8 mouse cellular contexts compared by ENCODE assay signal in genomic region chr19:8662337-8662736, GRCm38 (mm10). TPM values are rescaled to one million over a fixed set of nuclear protein-coding genes. Genes with fewer than 3 reads are reported as not detected.
A peak's percentile ranks its signal among the peaks of the same experiment; 100 is the strongest.
DNase-seq lines count a peak whose midpoint lies in the region; ATAC-seq lines count a peak whose summit lies in the region.

No protein-coding gene starts in this region.

- no peak for ATAC-seq in cerebellum, adult (ENCODE audit: insufficient number of reproducible peaks, low FRiP score, low TSS enrichment)

- intact Hi-C loops in left cerebral cortex, postnatal 36 days (cut with DNase I): loop anchor here (1.0 to 5.0 kb wide), 2 partner anchors 50 to 84 kb away; no protein-coding TSS in a partner anchor

- peak; percentile 3 for DNase-seq in cerebellum, adult 8-10 months
- peak; percentile 8 for DNase-seq in cerebellum, adult 9-11 months
- DNase-seq in frontal cortex, postnatal 25 days (ENCODE audit: low spot score in 2 of 2): peak; percentile 81 to 84
- DNase-seq in kidney, adult 11 months: peak; percentile 23
- DNase-seq in left cerebral cortex, postnatal 36 days (ENCODE audit: low spot score in 2 of 2): peak; percentile 88
- peak; percentile 76 for DNase-seq in mesoderm, embryonic 11.5 days (ENCODE audit: low read depth, low spot score)
- peak; percentile 28 to 67 for DNase-seq in spleen, postnatal 10 days (ENCODE audit: low spot score in 2 of 2)

RNA-seq across cellular contexts. Expression of gene Chrm1, which starts 1.3 kb away (rescaled TPM):
- 100 to 1,000 TPM; 157 to 166 TPM for total RNA-seq in left cerebral cortex, postnatal 36 days (2021)

RNA-seq across cellular contexts. Expression of gene Slc22a6, which starts 44.5 kb away (rescaled TPM):
- 1 to 10 TPM; 5.0 to 6.0 TPM for total RNA-seq in left cerebral cortex, postnatal 36 days (2021)

Comparison
In these comparisons a context has a peak if more than half of its experiments do, and no peak if none do; other contexts are left out.
1. DNase-seq: peak in every context shown above with its lines; median percentile 88 in left cerebral cortex, postnatal 36 days; 82 in frontal cortex, postnatal 25 days; 76 in mesoderm, embryonic 11.5 days; 48 in spleen, postnatal 10 days; 23 in kidney, adult 11 months; 8 in cerebellum, adult 9-11 months; 3 in cerebellum, adult 8-10 months.